Mouse (Mus musculus) limb, embryonic 11.5 days (tissue): Measurements from ENCODE around the gene Mblac1. TPM values are rescaled to one million over a fixed set of nuclear protein-coding genes. Genes with fewer than 3 reads are reported as not detected.
A peak's percentile ranks its signal among the peaks of the same experiment; 100 is the strongest.

ENCODE experiments used
- ATAC-seq: fragments of 200-750 bp; cut with Nextera tagmentation; 2 replicates; pipeline ENCODE4 v1.8.0; 2017; ENCODE audit warnings: low read depth; ENCODE audit not compliant: insufficient number of reproducible peaks, low FRiP score, low TSS enrichment
- DNase-seq: peaks from one replicate; pipeline ENCODE4 v3.0.0-alpha.2; 2015; ENCODE audit warnings: low spot score
- H3K27ac ChIP-seq: fragments of 300-500 bp; sonication (generic); replicated peaks from 2 replicates; pipeline ENCODE4 v1.5.1; 2014; ENCODE audit warnings: low read depth, mild to moderate bottlenecking, low read length
- H3K27me3 ChIP-seq: fragments of 300-500 bp; sonication (generic); 2 replicates; pipeline ENCODE4 v1.6.1; 2014; ENCODE audit warnings: mild to moderate bottlenecking, low read length, mixed read lengths; ENCODE audit not compliant: control insufficient read depth, insufficient read depth
- H3K36me3 ChIP-seq: fragments of 300-500 bp; sonication (generic); 2 replicates; pipeline ENCODE4 v1.6.1; 2014; ENCODE audit warnings: mild to moderate bottlenecking, low read length, moderate library complexity, mixed read lengths; ENCODE audit not compliant: control insufficient read depth, insufficient read depth
- H3K4me1 ChIP-seq: fragments of 300-500 bp; sonication (generic); 2 replicates; pipeline ENCODE4 v1.6.1; 2014; ENCODE audit warnings: low read length, mixed read lengths; ENCODE audit not compliant: control insufficient read depth, insufficient read depth
- H3K4me2 ChIP-seq: fragments of 300-500 bp; sonication (generic); 2 replicates; pipeline ENCODE4 v1.6.1; 2014; ENCODE audit warnings: low read depth, mild to moderate bottlenecking, moderate library complexity; ENCODE audit not compliant: severe bottlenecking
- H3K4me3 ChIP-seq: fragments of 300-500 bp; sonication (generic); 2 replicates; pipeline ENCODE4 v1.5.1; 2014; ENCODE audit warnings: low read depth, low read length
- H3K9ac ChIP-seq: fragments of 300-500 bp; sonication (generic); 2 replicates; pipeline ENCODE4 v1.6.1; 2014; ENCODE audit warnings: mild to moderate bottlenecking, low read length
- H3K9me3 ChIP-seq: fragments of 300-500 bp; sonication (generic); 2 replicates; pipeline ENCODE4 v1.6.1; 2016; ENCODE audit warnings: low read length; ENCODE audit not compliant: control insufficient read depth
- WGBS: fragments of 180-500 bp; shearing (Covaris S2); extraction: QIAGEN DNeasy Blood & Tissue Kit; methylation state at CpG from one replicate; pipeline ENCODE4 v1.1.7; 2014; 5-methylcytosine and 5-hydroxymethylcytosine counted together
- polyA plus RNA-seq: library from polyadenylated mRNA; unstranded; fragments of >200 nt; fragmentation: Nextera tagmentation; extraction: Ambion mirVana; gene quantifications from 2 replicates; pipeline ENCODE4 v1.2.1, GENCODE M21; 2014

Gene Mblac1
- 7.5 and 8.1 TPM in 2 replicates for polyA plus RNA-seq

DNA sequence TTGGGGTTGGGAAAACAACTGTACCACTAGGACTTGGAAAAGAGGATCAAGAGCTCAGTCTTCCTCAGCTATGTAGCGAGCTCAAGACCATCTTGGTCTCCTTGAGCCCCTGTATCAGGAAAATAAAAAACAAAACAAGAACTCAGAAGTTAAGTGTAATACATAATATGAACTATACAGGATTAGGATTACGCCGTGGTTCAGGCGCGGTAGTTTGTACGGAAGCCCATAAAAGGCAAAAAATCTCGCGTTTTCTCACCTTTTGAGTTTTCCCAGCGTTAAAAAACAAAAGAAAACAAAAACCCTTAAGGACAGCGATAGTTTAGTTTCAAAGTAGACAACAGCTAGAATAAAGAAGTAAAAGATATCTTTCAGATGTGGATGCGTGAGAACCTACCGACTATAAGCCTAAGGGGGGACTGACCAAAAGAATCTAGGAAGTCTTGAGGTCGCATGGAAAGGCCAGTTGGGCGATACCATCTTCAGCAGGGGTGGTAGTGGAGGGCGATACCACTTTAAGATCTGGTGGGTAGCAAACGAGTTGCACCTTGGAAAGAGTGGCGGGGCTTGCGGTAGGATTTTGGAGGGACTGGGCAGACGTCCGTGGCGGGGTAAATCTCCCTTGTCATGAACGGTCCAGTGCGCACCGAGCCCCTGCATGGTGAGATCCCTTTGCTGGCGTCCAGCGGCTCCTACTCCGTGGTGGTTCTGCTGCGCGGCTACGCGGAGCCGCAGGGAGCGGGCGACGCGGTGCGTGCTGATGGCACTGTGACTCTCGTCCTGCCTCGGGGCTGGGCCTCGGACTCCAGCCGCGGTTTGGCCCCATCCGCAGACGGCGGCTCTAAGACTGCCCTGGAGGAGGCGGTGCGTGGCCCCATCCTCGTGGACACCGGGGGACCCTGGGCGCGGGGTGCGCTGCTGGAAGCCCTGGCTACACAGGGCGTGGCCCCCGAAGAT is at the start of gene Mblac1:
Gene Mblac1 (plus strand): TSS at position 544 of the 957 bp plus-strand sequence.
- peak within 1 kb of the TSS; percentile 71 for H3K4me3 ChIP-seq
- no peaks in the 10 kb centered on the region for H3K4me1 ChIP-seq
- DNase-seq (peak; percentile 88), ATAC-seq (peak; percentile 75)
- H3K9ac ChIP-seq = peak within 1 kb of the TSS; percentile 87
- no peaks in the 10 kb centered on the region for H3K9me3 ChIP-seq
- H3K36me3 ChIP-seq = peaks cover 13% of the 10 kb centered on the region
- peak within 1 kb of the TSS; percentile 100 for H3K4me2 ChIP-seq
- WGBS = 8% methylated on average over 54 of the region's 54 CpGs
- H3K27me3 ChIP-seq = no peaks in the 10 kb centered on the region
- peak within 1 kb of the TSS; percentile 65; the same call in 1 of the 2 replicates for H3K27ac ChIP-seq

DNA sequence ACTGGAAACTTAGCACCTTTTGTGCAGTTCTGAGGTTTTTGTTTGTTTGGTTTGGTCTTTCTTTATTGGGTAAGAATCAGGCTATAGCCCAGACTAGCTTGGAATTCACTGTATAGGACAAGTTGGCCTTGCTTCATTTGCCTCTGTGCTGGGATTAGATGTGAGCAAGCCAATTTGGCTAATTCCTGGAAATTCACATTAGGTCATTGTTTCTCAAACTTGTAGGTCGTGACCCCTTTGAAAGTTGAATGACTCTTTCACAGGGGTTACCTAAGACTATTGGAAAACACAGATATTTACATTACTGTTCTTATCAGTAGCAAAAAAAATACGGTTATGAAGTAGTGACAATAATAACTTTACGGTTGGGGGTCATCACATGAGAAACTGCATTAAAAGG is 39.7 kb upstream of the Mblac1 start:
- H3K4me2 ChIP-seq = peak overlapping the region; percentile 62
- no peak overlapping the region for H3K27ac ChIP-seq
- H3K4me3 ChIP-seq = peak overlapping the region; percentile 67
- H3K9me3 ChIP-seq = no peaks in the 10 kb centered on the region
- ATAC-seq (no peak), DNase-seq (no peak)
- H3K4me1 ChIP-seq = no peaks in the 10 kb centered on the region
- peak overlapping the region; percentile 91 for H3K9ac ChIP-seq
- peaks cover 5% of the 10 kb centered on the region; the same call in 1 of the 2 replicates for H3K36me3 ChIP-seq
- 89% methylated on average over 3 of the region's 3 CpGs for WGBS
- H3K27me3 ChIP-seq = no peaks in the 10 kb centered on the region

DNA sequence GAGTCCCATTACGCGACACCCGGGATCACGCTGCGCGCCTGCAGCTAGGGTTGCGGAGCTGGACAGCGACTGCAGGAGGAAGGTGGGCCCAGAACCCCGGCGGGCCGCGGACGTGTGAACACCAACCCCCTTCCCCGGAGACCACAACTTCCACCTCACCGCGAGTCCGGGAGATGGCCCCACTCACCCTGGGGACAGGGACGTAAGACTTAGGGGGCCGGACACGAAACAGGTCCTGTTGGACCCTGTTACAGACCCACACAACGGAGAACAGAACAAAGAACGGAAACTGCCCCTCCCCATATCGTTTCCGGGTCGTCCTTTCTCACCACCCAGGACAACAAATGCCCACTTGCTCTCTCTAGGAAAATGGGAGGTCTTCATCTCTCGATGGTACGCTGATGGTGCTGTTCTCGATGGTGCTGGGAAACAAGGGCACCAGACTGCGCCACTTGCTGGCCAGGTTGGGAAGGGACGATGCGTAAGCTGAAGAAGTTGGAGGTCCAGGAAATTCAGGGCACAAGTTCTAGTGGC is 38.6 kb upstream of the Mblac1 start, which contains the start of gene Zfp113:
Gene Zfp113 (minus strand): TSS at position 302 of the 534 bp plus-strand sequence.
- peak within 1 kb of the TSS; percentile 67 for H3K4me3 ChIP-seq
- peak within 1 kb of the TSS; percentile 91 for H3K9ac ChIP-seq
- peak; percentile 92 for DNase-seq
- peak; percentile 90 for ATAC-seq
- WGBS = under 1% methylated on average over 31 of the region's 31 CpGs
- H3K9me3 ChIP-seq = no peaks in the 10 kb centered on the region
- H3K4me1 ChIP-seq = no peaks in the 10 kb centered on the region
- peak within 1 kb of the TSS; percentile 62 for H3K4me2 ChIP-seq
- H3K27me3 ChIP-seq = no peaks in the 10 kb centered on the region
- H3K27ac ChIP-seq = peak within 1 kb of the TSS; percentile 85
- H3K36me3 ChIP-seq = peaks cover 4% of the 10 kb centered on the region; the same call in 1 of the 2 replicates

DNA sequence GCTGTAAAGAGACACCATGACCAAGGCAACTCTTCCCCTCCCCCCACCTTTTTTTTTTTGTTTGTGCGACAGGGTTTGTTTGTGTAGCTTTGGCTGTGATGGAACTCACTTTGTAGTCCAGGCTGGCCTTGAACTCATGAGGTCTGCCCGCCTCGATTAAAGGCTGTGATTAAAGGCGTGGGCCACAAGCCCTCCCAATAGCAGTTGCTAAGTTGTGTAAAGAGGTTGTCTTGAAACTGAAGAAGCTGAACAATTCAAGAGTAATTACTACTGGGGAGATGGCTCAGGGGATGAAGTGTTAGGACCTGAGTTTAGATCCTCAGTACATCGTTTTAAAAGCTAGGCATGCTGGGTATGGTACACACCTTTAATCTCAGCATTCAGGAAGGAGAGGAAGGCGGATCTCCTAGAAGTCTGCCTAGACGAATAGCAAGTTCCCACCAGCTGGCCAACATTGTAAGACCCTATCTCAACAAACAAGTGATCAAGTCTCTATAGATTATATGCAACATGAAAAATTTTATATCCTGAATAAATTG is 33.8 kb upstream of the Mblac1 start:
- no peaks in the 10 kb centered on the region for H3K27me3 ChIP-seq
- H3K4me2 ChIP-seq = peak overlapping the region; percentile 81
- H3K36me3 ChIP-seq = peaks cover 16% of the 10 kb centered on the region
- ATAC-seq = no peak
- no peak overlapping the region for H3K27ac ChIP-seq
- H3K4me3 ChIP-seq = peak overlapping the region; percentile 84
- H3K4me1 ChIP-seq = peaks cover 5% of the 10 kb centered on the region; the same call in 1 of the 2 replicates
- no peak for DNase-seq
- no peak overlapping the region for H3K9ac ChIP-seq
- H3K9me3 ChIP-seq = no peaks in the 10 kb centered on the region
- 70% methylated on average over 7 of the region's 7 CpGs for WGBS

DNA sequence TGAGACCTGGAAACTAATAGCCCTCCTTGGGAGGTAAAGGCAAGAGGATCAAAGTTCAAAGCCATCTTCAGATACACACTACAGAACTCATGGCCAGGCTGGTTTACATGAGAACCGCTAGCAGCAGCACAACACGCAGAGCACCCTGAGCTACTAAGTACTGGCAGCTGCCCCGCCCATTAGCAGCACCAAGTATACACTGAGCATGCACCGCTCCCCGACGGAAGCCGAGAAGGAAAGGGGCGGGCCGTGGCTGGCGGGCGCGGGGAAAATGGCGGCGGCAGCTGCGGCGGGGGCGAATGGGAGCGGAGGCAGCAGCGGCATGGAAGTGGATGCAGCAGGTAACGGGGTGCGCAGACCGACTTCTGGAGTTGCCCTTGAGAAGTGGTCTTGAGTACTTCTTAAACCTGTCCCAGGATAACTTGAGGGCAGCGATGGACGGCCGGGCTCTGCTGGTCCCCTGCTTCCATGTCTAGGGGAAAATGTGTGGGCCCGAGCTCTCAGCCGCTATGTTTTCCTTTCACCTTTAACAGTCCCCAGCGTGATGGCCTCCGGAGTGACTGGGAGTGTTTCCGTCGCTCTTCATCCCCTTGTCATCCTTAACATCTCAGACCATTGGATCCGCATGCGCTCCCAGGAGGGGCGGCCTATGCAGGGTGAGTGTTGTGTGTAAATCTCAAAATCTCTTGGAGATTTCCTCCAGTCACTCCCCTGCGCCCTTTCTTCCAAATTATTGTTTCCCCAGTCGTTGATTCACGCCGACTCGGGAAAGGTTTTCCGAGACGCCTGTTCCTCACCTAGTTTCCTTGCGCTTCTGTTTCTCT is 33.1 kb upstream of the Mblac1 start, which contains the start of gene Cops6:
Gene Cops6 (plus strand): TSS at position 230 of the 824 bp plus-strand sequence.
- ATAC-seq = peak; percentile 88

DNA sequence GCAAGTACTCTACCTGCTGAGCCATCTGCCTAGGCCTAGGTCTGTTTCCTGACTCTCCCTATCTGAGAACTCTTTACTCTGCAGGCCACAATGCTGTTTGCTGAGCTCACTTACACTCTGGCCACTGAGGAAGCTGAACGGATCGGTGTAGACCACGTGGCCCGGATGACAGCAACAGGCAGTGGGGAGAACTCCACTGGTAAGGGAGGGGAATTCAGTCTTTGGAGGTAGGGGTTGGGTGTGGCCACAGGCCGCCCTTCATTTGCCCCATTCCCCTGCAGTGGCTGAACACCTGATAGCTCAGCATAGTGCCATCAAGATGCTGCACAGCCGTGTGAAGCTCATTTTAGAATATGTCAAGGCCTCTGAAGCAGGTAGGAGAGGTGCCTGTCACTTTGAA is 31.1 kb upstream of the Mblac1 start:
- WGBS = 79% methylated on average over 6 of the region's 6 CpGs
- Histone ChIP-seq H3K4me2 (no peak overlapping the region), H3K4me1 (peaks cover 5% of the 10 kb centered on the region; the same call in 1 of the 2 replicates), H3K9ac (no peak overlapping the region), H3K4me3 (no peak overlapping the region), H3K27ac (no peak overlapping the region), H3K27me3 (no peaks in the 10 kb centered on the region), H3K9me3 (no peaks in the 10 kb centered on the region), H3K36me3 (peaks cover 41% of the 10 kb centered on the region)
- ATAC-seq = no peak
- no peak for DNase-seq

More for the DNA sequence above, 33.1 kb upstream of the Mblac1 start, which contains the start of gene Cops6:
- WGBS = under 1% methylated on average over 42 of the region's 42 CpGs
- peak within 1 kb of the TSS; percentile 12; the same call in 1 of the 2 replicates for H3K27ac ChIP-seq
- peaks cover 5% of the 10 kb centered on the region; the same call in 1 of the 2 replicates for H3K4me1 ChIP-seq
- H3K4me3 ChIP-seq = peak within 1 kb of the TSS; percentile 84
- peak within 1 kb of the TSS; percentile 87 for H3K9ac ChIP-seq
- peak; percentile 98 for DNase-seq
- H3K4me2 ChIP-seq = peak within 1 kb of the TSS; percentile 81
- no peaks in the 10 kb centered on the region for H3K9me3 ChIP-seq
- peaks cover 24% of the 10 kb centered on the region for H3K36me3 ChIP-seq
- H3K27me3 ChIP-seq = no peaks in the 10 kb centered on the region

DNA sequence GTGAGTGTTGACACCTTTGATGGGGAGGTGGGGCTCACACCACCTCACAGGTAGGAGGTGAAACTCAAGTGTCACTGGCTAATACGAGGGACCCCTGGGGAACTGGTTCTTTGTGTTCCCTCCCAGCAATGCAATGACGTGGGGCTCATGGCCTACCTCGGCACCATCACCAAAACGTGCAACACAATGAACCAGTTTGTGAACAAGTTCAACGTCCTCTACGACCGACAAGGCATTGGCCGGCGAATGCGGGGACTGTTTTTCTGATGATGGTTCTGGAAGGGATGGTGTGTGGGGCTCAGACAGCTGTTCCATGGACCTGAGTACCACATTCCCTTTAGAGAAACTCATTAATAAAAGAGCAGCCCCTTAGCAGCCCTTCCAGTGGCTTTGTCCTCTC is 30.5 kb upstream of the Mblac1 start:
- WGBS = 74% methylated on average over 10 of the region's 10 CpGs
- Histone ChIP-seq H3K36me3 (peaks cover 45% of the 10 kb centered on the region), H3K4me3 (no peak overlapping the region), H3K27ac (no peak overlapping the region), H3K9ac (no peak overlapping the region), H3K4me1 (peaks cover 5% of the 10 kb centered on the region; the same call in 1 of the 2 replicates), H3K4me2 (no peak overlapping the region), H3K9me3 (no peaks in the 10 kb centered on the region), H3K27me3 (no peaks in the 10 kb centered on the region)
- DNase-seq (peak; percentile 35), ATAC-seq (no peak)
